Mouse (Mus musculus) CH12.LX (cell line): ENCODE data around the gene Cxadr. TPM values are rescaled to one million over a fixed set of nuclear protein-coding genes. Genes with fewer than 3 reads are reported as not detected.

Source experiments
- DNase-seq: peaks from one replicate; pipeline ENCODE4 v3.0.0-alpha.2; 2013; ENCODE audit errors: extremely low read depth
- H3K27ac ChIP-seq: 2 replicates; pipeline ENCODE4 v1.5.1; 2012; ENCODE audit warnings: low read depth, mild to moderate bottlenecking, control low read depth, moderate library complexity; ENCODE audit not compliant: insufficient read depth
- H3K27me3 ChIP-seq: replicated peaks from 2 replicates; pipeline ENCODE3; 2012; ENCODE audit warnings: inconsistent platforms
- H3K36me3 ChIP-seq, 2 experiments: replicated peaks in 1 of 2; 2 replicates each; pipeline versions ENCODE3 to v1.6.1; 2012; ENCODE audit warnings: inconsistent platforms in 1 of 2, low read length in 1 of 2, mild to moderate bottlenecking in 1 of 2, mixed read lengths in 1 of 2, moderate library complexity in 1 of 2; ENCODE audit not compliant: control insufficient read depth in 1 of 2, insufficient read depth in 1 of 2
- H3K4me1 ChIP-seq, 2 experiments: 2 replicates each; pipeline ENCODE4 v1.6.1; 2012; ENCODE audit warnings: inconsistent platforms in 1 of 2, moderate library complexity in 1 of 2; ENCODE audit not compliant: insufficient read depth in 2 of 2, control insufficient read depth in 1 of 2
- H3K4me2 ChIP-seq: 2 replicates; pipeline ENCODE4 v1.6.1; 2012; ENCODE audit warnings: low read depth, mild to moderate bottlenecking, control low read depth; ENCODE audit not compliant: poor library complexity, insufficient read depth, severe bottlenecking
- H3K4me3 ChIP-seq, 3 experiments: fragments of 150-350 bp in 1 of 3; sonication (generic) in 1 of 3; replicated peaks in 1 of 3; 2 replicates each; pipeline versions ENCODE3 to v1.5.1; 2011 to 2012; ENCODE audit warnings: low read depth in 2 of 3, low read length in 2 of 3, mild to moderate bottlenecking in 2 of 3, moderate library complexity in 2 of 3, control low read depth in 1 of 3, improper control_type of control experiment in 1 of 3, inconsistent platforms in 1 of 3, mixed read lengths in 1 of 3; ENCODE audit not compliant: poor library complexity in 1 of 3
- H3K79me2 ChIP-seq: replicated peaks from 2 replicates; pipeline ENCODE4 v1.6.1; 2012; ENCODE audit warnings: mild to moderate bottlenecking, moderate library complexity; ENCODE audit not compliant: control insufficient read depth, poor library complexity, insufficient read depth, severe bottlenecking; ENCODE audit errors: extremely low read depth
- H3K9ac ChIP-seq: 2 replicates; pipeline ENCODE4 v1.6.1; 2012; ENCODE audit warnings: low read depth, mild to moderate bottlenecking, control low read depth, moderate library complexity; ENCODE audit not compliant: insufficient read depth
- H3K9me3 ChIP-seq: replicated peaks from 2 replicates; pipeline ENCODE3; 2012; ENCODE audit warnings: low read length, inconsistent platforms, mixed read lengths
- BHLHE40 ChIP-seq: IDR thresholded peaks from 2 replicates; pipeline ENCODE4 v1.6.1; 2011; ENCODE audit warnings: mild to moderate bottlenecking, low read depth, low read length, improper control_type of control experiment
- CHD1 ChIP-seq: IDR thresholded peaks from 2 replicates; pipeline ENCODE4 v1.6.1; 2012; ENCODE audit warnings: low read depth, low read length, improper control_type of control experiment, inconsistent platforms
- CHD2 ChIP-seq: IDR thresholded peaks from 2 replicates; pipeline ENCODE4 v1.6.1; 2011; ENCODE audit warnings: low read length, improper control_type of control experiment
- CTCF ChIP-seq, 2 experiments: IDR thresholded peaks in 1 of 2; conservative IDR thresholded peaks in 1 of 2; 2 replicates each; pipeline ENCODE4 v1.5.1; 2011 to 2012; ENCODE audit warnings: low read depth in 2 of 2, low read length in 2 of 2, improper control_type of control experiment in 1 of 2, inconsistent platforms in 1 of 2, mild to moderate bottlenecking in 1 of 2, moderate library complexity in 1 of 2
- E2F4 ChIP-seq: IDR thresholded peaks from 2 replicates; pipeline ENCODE4 v1.6.1; 2011; ENCODE audit warnings: low read depth, low read length, improper control_type of control experiment; ENCODE audit not compliant: insufficient replicate concordance
- ELF1 ChIP-seq: IDR thresholded peaks from 2 replicates; pipeline ENCODE4 v1.6.1; 2014; ENCODE audit warnings: low read depth, mild to moderate bottlenecking, inconsistent platforms, low read length, improper control_type of control experiment
- IRF4 ChIP-seq: IDR thresholded peaks from 2 replicates; pipeline ENCODE4 v1.6.1; 2014; ENCODE audit warnings: low read depth, mild to moderate bottlenecking, inconsistent platforms, low read length, improper control_type of control experiment
- KAT2A ChIP-seq: IDR thresholded peaks from 2 replicates; pipeline ENCODE4 v1.6.1; 2012; ENCODE audit warnings: low read length, improper control_type of control experiment, inconsistent platforms; ENCODE audit not compliant: insufficient replicate concordance
- MEF2A ChIP-seq: IDR thresholded peaks from 2 replicates; pipeline ENCODE4 v1.6.1; 2014; ENCODE audit warnings: low read depth, mild to moderate bottlenecking, inconsistent platforms, low read length, improper control_type of control experiment, borderline replicate concordance
- MXI1 ChIP-seq: IDR thresholded peaks from 2 replicates; pipeline ENCODE4 v1.6.1; 2011; ENCODE audit warnings: mild to moderate bottlenecking, low read depth, low read length, improper control_type of control experiment
- RCOR1 ChIP-seq: conservative IDR thresholded peaks from 2 replicates; pipeline ENCODE4 v1.6.1; 2012; ENCODE audit warnings: low read depth, mild to moderate bottlenecking, inconsistent platforms, low read length, improper control_type of control experiment
- TCF12 ChIP-seq: IDR thresholded peaks from 2 replicates; pipeline ENCODE4 v1.6.1; 2014; ENCODE audit warnings: low read depth, mild to moderate bottlenecking, inconsistent platforms, low read length, improper control_type of control experiment
- UBTF ChIP-seq: IDR thresholded peaks from 2 replicates; pipeline ENCODE4 v1.6.1; 2012; ENCODE audit warnings: low read depth, mild to moderate bottlenecking, inconsistent platforms, low read length, improper control_type of control experiment, moderate library complexity
- USF2 ChIP-seq: conservative IDR thresholded peaks from 2 replicates; pipeline ENCODE4 v1.6.1; 2011; ENCODE audit warnings: low read depth, low read length, improper control_type of control experiment
- ZKSCAN1 ChIP-seq: IDR thresholded peaks from 2 replicates; pipeline ENCODE4 v1.6.1; 2012; ENCODE audit warnings: low read depth, inconsistent platforms, low read length, improper control_type of control experiment, borderline replicate concordance
- ZMIZ1 ChIP-seq: IDR thresholded peaks from 2 replicates; pipeline ENCODE4 v1.6.1; 2012; ENCODE audit warnings: low read depth, mild to moderate bottlenecking, inconsistent platforms, low read length, improper control_type of control experiment
- ZNF384 ChIP-seq: IDR thresholded peaks from 2 replicates; pipeline ENCODE4 v1.6.1; 2012; ENCODE audit warnings: low read depth, low read length, improper control_type of control experiment, inconsistent platforms
- dilution Hi-C: fragments of 300-500 bp; cut with MboI; formaldehyde crosslinking; loops from 2 replicates; pipeline ENCODE4 v1.14.3; 2020; ENCODE audit warnings: low sequenced_read_pairs; ENCODE audit not compliant: extremely low pct_unique_long_range_greater_than_20kb, extremely low pct_ligation_motif_present
- in situ Hi-C: fragments of 300-500 bp; cut with MboI; formaldehyde crosslinking; loops from 3 replicates; pipeline ENCODE4 v1.14.3; 2019; ENCODE audit warnings: low sequenced_read_pairs, low pct_ligation_motif_present, low pct_unique_long_range_greater_than_20kb, mixed read lengths
- polyA plus RNA-seq: library from polyadenylated mRNA; unstranded; fragments of >175 nt; gene quantifications from 2 replicates; pipeline ENCODE4 v1.2.1, GENCODE M21; 2012; ENCODE audit warnings: low read depth; ENCODE audit not compliant: insufficient read length
- total RNA-seq, 2 experiments: library from RNA; depleted of rRNA; stranded (reverse); fragments of 300-350 nt in 1 of 2; fragments of >200 nt in 1 of 2; gene quantifications; 2 replicates each; pipeline ENCODE4 v1.2.3; 2012 to 2014

Gene Cxadr
- total and polyA plus RNA-seq, 3 experiments: 0.76 TPM; not detected in 2

GRCm38 (mm10) chr16:78302678-78303050, 1.4 kb downstream of the Cxadr start:
- no peak overlapping the region for H3K27ac ChIP-seq
- no peak overlapping the region for H3K9ac ChIP-seq
- no peaks in the 10 kb centered on the region for H3K79me2 ChIP-seq
- no peaks in the 10 kb centered on the region for H3K27me3 ChIP-seq
- dilution Hi-C loops (no loop called here), in situ Hi-C loops (no loop called here)
- H3K36me3 ChIP-seq: no peaks in the 10 kb centered on the region
- no peak overlapping the region for H3K4me2 ChIP-seq
- H3K4me1 ChIP-seq: no peaks in the 10 kb centered on the region
- H3K4me3 ChIP-seq: no peak overlapping the region
- TF ChIP-seq BHLHE40 (no peak), ZMIZ1 (no peak), KAT2A (no peak), CHD1 (no peak), RCOR1 (no peak), CTCF (conservative IDR thresholded peaks at IDR 0.05 in 1 of 2, IDR thresholded peaks at IDR 0.05 in 1 of 2; ENCODE audit: low read depth in 2 of 2, low read length in 2 of 2) (no peak), UBTF (no peak)
- TF ChIP-seq, all 38 proteins: peak for 0
- peaks cover 9% of the 10 kb centered on the region for H3K9me3 ChIP-seq
- DNase-seq: no peak

DNA sequence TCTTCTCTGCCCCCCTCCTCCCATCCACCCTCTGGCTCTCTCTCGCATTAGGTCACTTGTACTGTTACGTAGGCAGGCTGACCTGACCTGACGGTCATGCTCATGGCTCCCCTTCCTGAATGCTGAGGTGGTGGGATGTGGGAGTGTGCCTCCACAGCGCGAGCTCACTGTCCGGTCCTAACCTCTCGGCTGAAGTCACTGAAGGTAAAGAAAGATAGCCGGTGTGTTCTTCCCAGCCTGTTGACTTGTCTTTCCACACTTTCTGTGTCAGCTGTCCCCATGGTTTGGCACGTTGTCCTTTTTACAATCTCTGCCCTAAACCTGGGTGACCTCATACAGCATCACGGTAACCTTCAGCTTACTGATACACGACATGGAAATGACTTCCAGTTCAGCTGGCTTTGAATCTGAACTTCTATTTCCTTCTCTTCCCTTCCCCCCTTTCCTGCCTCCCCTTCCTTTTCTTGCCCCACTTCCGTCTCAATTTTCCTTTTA, 4.4 kb downstream of the Cxadr start:
- no peak for TF ChIP-seq ELF1
- no peak for TF ChIP-seq ZKSCAN1
- TF ChIP-seq TCF12: no peak
- TF ChIP-seq USF2: no peak
- TF ChIP-seq ZMIZ1: no peak
- TF ChIP-seq CTCF (conservative IDR thresholded peaks at IDR 0.05 in 1 of 2, IDR thresholded peaks at IDR 0.05 in 1 of 2; ENCODE audit: low read depth in 2 of 2, low read length in 2 of 2): no peak
- no peak for TF ChIP-seq ZNF384
- TF ChIP-seq MEF2A: no peak
- TF ChIP-seq E2F4: no peak
- no peak for TF ChIP-seq CHD2
- no peak for TF ChIP-seq MXI1
- no peak for TF ChIP-seq IRF4
- dilution Hi-C loops: no loop called here
- peaks cover 9% of the 10 kb centered on the region for H3K9me3 ChIP-seq

More for the DNA sequence above, 4.4 kb downstream of the Cxadr start:
- Histone ChIP-seq H3K4me3 (no peak overlapping the region), H3K27ac (no peak overlapping the region), H3K36me3 (no peaks in the 10 kb centered on the region), H3K27me3 (no peaks in the 10 kb centered on the region), H3K4me2 (no peak overlapping the region), H3K4me1 (no peaks in the 10 kb centered on the region), H3K9ac (no peak overlapping the region), H3K79me2 (no peaks in the 10 kb centered on the region)
- in situ Hi-C loops: no loop called here
- no peak for DNase-seq
